Mouse (Mus musculus): Measurements from ENCODE around the gene Vps53.

DNA sequence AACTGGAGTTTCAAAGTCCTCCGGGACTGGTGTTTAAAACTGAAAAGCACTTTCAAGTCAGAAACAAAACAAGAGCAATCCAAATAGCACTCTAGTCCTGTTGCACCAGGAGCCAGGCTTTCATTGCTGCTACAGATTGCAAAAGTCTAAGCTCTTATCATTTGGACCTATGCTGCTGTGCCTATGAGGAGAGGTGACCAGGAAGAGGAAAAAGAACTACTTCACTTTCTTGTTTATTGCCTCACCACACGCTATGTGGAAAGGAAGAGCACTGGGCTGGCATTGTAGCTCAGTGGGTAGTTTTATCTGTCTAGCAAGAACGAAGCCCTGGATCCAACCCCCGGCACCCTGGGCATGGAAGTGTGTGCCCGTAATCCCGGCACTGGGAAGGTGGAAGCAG lies 146.1 kb downstream of the Vps53 start:
- TF ChIP-seq CTCF (IDR thresholded peaks at IDR 0.05; ENCODE audit: extremely low read depth, insufficient read depth, low read length) (no peak), POLR2A (IDR thresholded peaks at IDR 0.05; ENCODE audit: extremely low read depth, insufficient read depth, low read length) (no peak)

Measured in cortical plate, adult 2 months (tissue).